Mouse (Mus musculus) bone marrow macrophage, adult 2 months (primary cell): ENCODE results near the gene Suv39h1. TPM values are rescaled to one million over a fixed set of nuclear protein-coding genes. Genes with fewer than 3 reads are reported as not detected.
"Not testable (repeated sequence)": the region's sequence is repeated elsewhere in the genome, so short reads cannot be mapped to it uniquely, and the experiment has no call there.

Experiments used
- H3K27ac ChIP-seq: 2 replicates; pipeline ENCODE4 v1.5.1; 2012; ENCODE audit warnings: low read depth, low read length; ENCODE audit not compliant: insufficient read depth
- H3K4me1 ChIP-seq: 2 replicates; pipeline ENCODE4 v1.6.1; 2012; ENCODE audit warnings: low read length; ENCODE audit not compliant: control insufficient read depth, insufficient read depth
- H3K4me3 ChIP-seq: 2 replicates; pipeline ENCODE4 v1.5.1; 2012; ENCODE audit warnings: mild to moderate bottlenecking, low read length, moderate library complexity; ENCODE audit not compliant: insufficient read depth
- CTCF ChIP-seq: IDR thresholded peaks from 2 replicates; pipeline ENCODE4 v1.5.1; 2012; ENCODE audit warnings: low read depth, mild to moderate bottlenecking, low read length, moderate library complexity
- POLR2A ChIP-seq: IDR thresholded peaks from 2 replicates; pipeline ENCODE4 v1.6.1; 2012; ENCODE audit warnings: mild to moderate bottlenecking, low read depth, low read length, borderline replicate concordance
- polyA plus RNA-seq: library from polyadenylated mRNA; stranded (reverse); fragments of >200 nt; gene quantifications from 2 replicates; pipeline ENCODE4 v1.2.4, GENCODE M21; 2012; ENCODE audit not compliant: missing spikeins, insufficient read depth, insufficient read length

Gene Suv39h1
- polyA plus RNA-seq, 1 experiment = 27.3 TPM

GRCm38 (mm10) chrX:8095546-8095945 is 21.0 kb upstream of the Suv39h1 start:
- TF ChIP-seq CTCF (no peak), POLR2A (no peak)
- Histone ChIP-seq H3K4me1 (peaks cover 16% of the 10 kb centered on the region), H3K27ac (no peak overlapping the region; the same call in 1 of the 2 replicates), H3K4me3 (peak overlapping the region; percentile 35; the same call in 1 of the 2 replicates)

- peak overlapping the region; percentile 69 for H3K4me3 ChIP-seq
- peak overlapping the region; percentile 99 for H3K27ac ChIP-seq
- H3K4me1 ChIP-seq = peaks cover 21% of the 10 kb centered on the region
Measured at GRCm38 (mm10) chrX:8090954-8091347, 16.4 kb upstream of the Suv39h1 start.

- TF ChIP-seq POLR2A (no peak), CTCF (no peak)
- peak within 1 kb of the TSS; percentile 99 for H3K27ac ChIP-seq
- H3K4me1 ChIP-seq = peaks cover 21% of the 10 kb centered on the region
- peak within 1 kb of the TSS; percentile 69 for H3K4me3 ChIP-seq
Measured at GRCm38 (mm10) chrX:8090346-8090953, 15.9 kb upstream of the Suv39h1 start, which contains the start of gene Was. Gene Was (minus strand): TSS chrX:8090498.

- H3K4me1 ChIP-seq = peaks cover 21% of the 10 kb centered on the region
- TF ChIP-seq CTCF (no peak), POLR2A (no peak)
- H3K4me3 ChIP-seq = peak overlapping the region; percentile 69
- peak overlapping the region; percentile 99 for H3K27ac ChIP-seq
Measured at GRCm38 (mm10) chrX:8089746-8090145, 15.2 kb upstream of the Suv39h1 start.

- H3K4me1 ChIP-seq = peaks cover 13% of the 10 kb centered on the region
- TF ChIP-seq POLR2A = no peak
- no peak for TF ChIP-seq CTCF
- H3K4me3 ChIP-seq = no peak overlapping the region
- H3K27ac ChIP-seq = no peak overlapping the region
Measured at GRCm38 (mm10) chrX:8085611-8086010, 11.1 kb upstream of the Suv39h1 start.

- Histone ChIP-seq H3K4me3 (no peak overlapping the region), H3K4me1 (peaks cover 12% of the 10 kb centered on the region), H3K27ac (no peak overlapping the region)
- TF ChIP-seq POLR2A (no peak), CTCF (no peak)
Measured at GRCm38 (mm10) chrX:8084771-8085259, 10.3 kb upstream of the Suv39h1 start.

GRCm38 (mm10) chrX:8075104-8075503 is 544 bp upstream of the Suv39h1 start:
- peak overlapping the region; percentile 66 for H3K4me3 ChIP-seq
- TF ChIP-seq CTCF (no peak), POLR2A (no peak)
- H3K4me1 ChIP-seq = peaks cover 7% of the 10 kb centered on the region; the same call in 1 of the 2 replicates
- H3K27ac ChIP-seq = peak overlapping the region; percentile 62

GRCm38 (mm10) chrX:8073881-8074429 is 605 bp downstream of the Suv39h1 start:
- peaks cover 10% of the 10 kb centered on the region for H3K4me1 ChIP-seq
- peak overlapping the region; percentile 66 for H3K4me3 ChIP-seq
- peak overlapping the region; percentile 71 for H3K27ac ChIP-seq
- no peak for TF ChIP-seq POLR2A
- no peak for TF ChIP-seq CTCF

GRCm38 (mm10) chrX:8069166-8069565 is 5.4 kb downstream of the Suv39h1 start:
- H3K4me1 ChIP-seq = peaks cover 12% of the 10 kb centered on the region
- no peak for TF ChIP-seq POLR2A
- TF ChIP-seq CTCF = no peak
- no peak overlapping the region for H3K4me3 ChIP-seq
- no peak overlapping the region for H3K27ac ChIP-seq

GRCm38 (mm10) chrX:8051044-8051781 is 23.3 kb downstream of the Suv39h1 start:
- H3K4me3 ChIP-seq, H3K4me1 ChIP-seq, H3K27ac ChIP-seq: not testable (repeated sequence)
